In genomic region chr9:15439319-15439980, GRCm38 (mm10) we compare ENCODE assay signal across 12 mouse cellular contexts. TPM values are rescaled to one million over a fixed set of nuclear protein-coding genes. Genes with fewer than 3 reads are reported as not detected.
A peak's percentile ranks its signal among the peaks of the same experiment; 100 is the strongest.
DNase-seq lines count a peak whose midpoint lies in the region; ATAC-seq and TF ChIP-seq lines count a peak whose summit lies in the region.
"Had no signal": no experiment of that assay in that cellular context is flagged by ENCODE, and none has a peak within 500 bp of the region (broad histone marks: within the 10 kb centered on the region; RNA-seq: fewer than 3 reads in every experiment).

No protein-coding gene starts in this region.

- WGBS in midbrain, postnatal 0 days, result 77% methylated on average over 4 of the region's 4 CpGs
- WGBS in midbrain, embryonic 10.5 days, result 72% methylated on average over 4 of the region's 4 CpGs

- peak; percentile 27 for DNase-seq in adrenal gland, postnatal 14 days
- no peak for DNase-seq in adrenal gland, adult 18-20 months (ENCODE audit: low spot score in 2 of 2)
- DNase-seq in midbrain, postnatal 0 days (ENCODE audit: low spot score), result peak; percentile 35
- DNase-seq in midbrain, embryonic 10.5 days (ENCODE audit: low spot score), result no peak
- peak; percentile 50 for DNase-seq in kidney, postnatal 10 days
- peak; percentile 10 for DNase-seq in skeletal muscle tissue, adult 2 months (ENCODE audit: low read depth, low spot score)
- no peak for DNase-seq in thymus, postnatal 4 days
- no peak for DNase-seq in layer of hippocampus, adult 9-11 months
- DNase-seq: gastrocnemius, postnatal 14 days had no signal

- H3K4me2 ChIP-seq in midbrain, postnatal 0 days (ENCODE audit: low read depth, low read length, poor library complexity, severe bottlenecking), result no peak overlapping the region
- H3K4me2 ChIP-seq: limb, embryonic 15.5 days; midbrain, embryonic 15.5 days had no signal

- no peak overlapping the region for H3K4me3 ChIP-seq in midbrain, postnatal 0 days (ENCODE audit: low read depth, low read length)
- H3K4me3 ChIP-seq in midbrain, embryonic 10.5 days, result no peak overlapping the region
- H3K4me3 ChIP-seq: layer of hippocampus, adult 2 months; limb, embryonic 15.5 days; midbrain, embryonic 15.5 days had no signal

- no peak for TF ChIP-seq CTCF in midbrain, postnatal 0 days (IDR thresholded peaks at IDR 0.05)

- no peak for ATAC-seq in midbrain, postnatal 0 days (ENCODE audit: low FRiP score)
- ATAC-seq: midbrain, embryonic 15.5 days had no signal

- no peak overlapping the region for H3K27ac ChIP-seq in midbrain, postnatal 0 days (ENCODE audit: low read depth, low read length)
- H3K27ac ChIP-seq in midbrain, embryonic 10.5 days (replicated peaks), result no peak overlapping the region
- H3K27ac ChIP-seq: layer of hippocampus, adult 2 months; limb, embryonic 15.5 days; midbrain, embryonic 15.5 days had no signal

- no peaks in the 10 kb centered on the region for H3K9me3 ChIP-seq in midbrain, postnatal 0 days (ENCODE audit: low read length)
- no peaks in the 10 kb centered on the region for H3K9me3 ChIP-seq in midbrain, embryonic 10.5 days (replicated peaks)
- H3K9me3 ChIP-seq: limb, embryonic 15.5 days; midbrain, embryonic 15.5 days had no signal

- H3K27me3 ChIP-seq in midbrain, postnatal 0 days (ENCODE audit: insufficient read depth, low read length), result no peaks in the 10 kb centered on the region
- no peaks in the 10 kb centered on the region for H3K27me3 ChIP-seq in midbrain, embryonic 10.5 days (ENCODE audit: low read depth, poor library complexity, severe bottlenecking)
- H3K27me3 ChIP-seq: limb, embryonic 15.5 days; midbrain, embryonic 15.5 days had no signal

- H3K9ac ChIP-seq in midbrain, postnatal 0 days (replicated peaks; ENCODE audit: low read length, poor library complexity, severe bottlenecking), result no peak overlapping the region
- H3K9ac ChIP-seq: limb, embryonic 15.5 days; midbrain, embryonic 15.5 days had no signal

- no peaks in the 10 kb centered on the region for H3K4me1 ChIP-seq in midbrain, postnatal 0 days (ENCODE audit: insufficient read depth, low read length)
- H3K4me1 ChIP-seq in midbrain, embryonic 10.5 days, result no peaks in the 10 kb centered on the region
- H3K4me1 ChIP-seq: limb, embryonic 15.5 days; midbrain, embryonic 15.5 days had no signal

- no peaks in the 10 kb centered on the region for H3K36me3 ChIP-seq in midbrain, postnatal 0 days (ENCODE audit: insufficient read depth, low read length)
- H3K36me3 ChIP-seq in midbrain, embryonic 10.5 days, result no peaks in the 10 kb centered on the region
- H3K36me3 ChIP-seq: limb, embryonic 15.5 days; midbrain, embryonic 15.5 days had no signal

RNA-seq across cellular contexts. Expression of gene Smco4, which starts 53.8 kb away (rescaled TPM):
- 32.1 and 38.9 TPM in 2 replicates for total RNA-seq in adrenal gland, postnatal 14 days (2021)
- total RNA-seq in adrenal gland, adult 18-20 months (2021), result 10 to 100 TPM; 16.6 to 28.7 TPM
- total RNA-seq in midbrain, postnatal 0 days (2014; rRNA removed), result 3.5 and 5.0 TPM in 2 replicates
- polyA plus RNA-seq in midbrain, postnatal 0 days (2015; fragmentation: Nextera tagmentation; extraction: Ambion mirVana), result 0.38 and 0.42 TPM in 2 replicates
- polyA plus RNA-seq in midbrain, embryonic 10.5 days (2016; fragmentation: Nextera tagmentation; extraction: Ambion mirVana), result 1.3 and 2.2 TPM in 2 replicates

Comparison
In these comparisons a context has a peak if more than half of its experiments do, and no peak if none do; other contexts are left out.
1. DNase-seq: peak in adrenal gland, postnatal 14 days (single experiment), midbrain, postnatal 0 days (single experiment), kidney, postnatal 10 days (single experiment) and skeletal muscle tissue, adult 2 months (single experiment); none in adrenal gland, adult 18-20 months (0 of 2), midbrain, embryonic 10.5 days (single experiment), thymus, postnatal 4 days (single experiment) and layer of hippocampus, adult 9-11 months (single experiment).